Mouse (Mus musculus) heart, embryonic 13.5 days (tissue): Measurements from ENCODE around the gene Bhlha15. TPM values are rescaled to one million over a fixed set of nuclear protein-coding genes. Genes with fewer than 3 reads are reported as not detected.

Experiments
- ATAC-seq: fragments of 200-750 bp; cut with Nextera tagmentation; 2 replicates; pipeline ENCODE4 v1.8.0; 2017; ENCODE audit warnings: moderate TSS enrichment; ENCODE audit not compliant: insufficient number of reproducible peaks, low FRiP score, low TSS enrichment; ENCODE audit errors: extremely low read depth
- H3K27ac ChIP-seq: fragments of 300-500 bp; sonication (generic); replicated peaks from 2 replicates; pipeline ENCODE4 v1.5.1; 2015; ENCODE audit warnings: moderate library complexity, mild to moderate bottlenecking, inconsistent platforms
- H3K27me3 ChIP-seq: fragments of 300-500 bp; sonication (generic); replicated peaks from 2 replicates; pipeline ENCODE4 v1.6.1; 2015; ENCODE audit warnings: mild to moderate bottlenecking, inconsistent platforms
- H3K36me3 ChIP-seq: fragments of 300-500 bp; sonication (generic); 2 replicates; pipeline ENCODE4 v1.6.1; 2015; ENCODE audit warnings: mild to moderate bottlenecking, inconsistent platforms
- H3K4me1 ChIP-seq: fragments of 300-500 bp; sonication (generic); 2 replicates; pipeline ENCODE4 v1.6.1; 2015; ENCODE audit warnings: inconsistent platforms
- H3K4me2 ChIP-seq: fragments of 300-500 bp; sonication (generic); 2 replicates; pipeline ENCODE4 v1.6.1; 2015; ENCODE audit warnings: inconsistent platforms, mild to moderate bottlenecking, moderate library complexity
- H3K4me3 ChIP-seq: fragments of 300-500 bp; sonication (generic); 2 replicates; pipeline ENCODE4 v1.5.1; 2015; ENCODE audit warnings: moderate library complexity, mild to moderate bottlenecking, inconsistent platforms
- H3K9ac ChIP-seq: fragments of 300-500 bp; sonication (generic); 2 replicates; pipeline ENCODE4 v1.6.1; 2015; ENCODE audit warnings: inconsistent platforms, mild to moderate bottlenecking, moderate library complexity
- H3K9me3 ChIP-seq: fragments of 300-500 bp; sonication (generic); 2 replicates; pipeline ENCODE4 v1.6.1; 2016; ENCODE audit warnings: inconsistent platforms
- WGBS: fragments of 180-500 bp; shearing (Covaris S2); methylation state at CpG from one replicate; pipeline ENCODE4 v1.1.7; 2015; ENCODE audit warnings: mixed read lengths; 5-methylcytosine and 5-hydroxymethylcytosine counted together
- polyA plus RNA-seq: library from polyadenylated mRNA; unstranded; fragments of >200 nt; fragmentation: Nextera tagmentation; extraction: Ambion mirVana; gene quantifications from 2 replicates; pipeline ENCODE4 v1.2.1, GENCODE M21; 2015

The Bhlha15 gene
- polyA plus RNA-seq, 1 experiment from 2014 or later, result 0.33 TPM

DNA sequence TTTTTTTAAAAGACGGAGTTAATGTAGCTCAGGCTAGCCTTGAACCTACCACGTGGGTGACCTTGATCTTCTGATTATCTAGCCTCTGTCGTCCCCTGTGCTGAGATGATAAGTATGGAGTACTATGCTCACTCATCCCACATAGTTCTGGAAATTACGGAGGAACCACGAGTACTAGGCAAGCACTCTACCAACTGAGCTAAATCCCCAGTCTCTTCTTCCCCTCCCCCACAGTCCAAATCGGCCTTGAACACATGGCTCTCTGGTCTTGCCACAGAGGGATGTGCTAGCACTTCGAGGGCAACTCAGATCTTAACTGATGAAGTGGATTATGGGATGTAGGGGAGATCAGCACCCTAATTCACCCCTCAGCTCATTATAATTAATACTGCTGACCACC, 28.0 kb downstream of the Bhlha15 start:
- 80% methylated on average over 7 of the region's 7 CpGs for WGBS
- H3K27ac ChIP-seq, result no peak overlapping the region
- H3K4me1 ChIP-seq, result peaks cover 18% of the 10 kb centered on the region

DNA sequence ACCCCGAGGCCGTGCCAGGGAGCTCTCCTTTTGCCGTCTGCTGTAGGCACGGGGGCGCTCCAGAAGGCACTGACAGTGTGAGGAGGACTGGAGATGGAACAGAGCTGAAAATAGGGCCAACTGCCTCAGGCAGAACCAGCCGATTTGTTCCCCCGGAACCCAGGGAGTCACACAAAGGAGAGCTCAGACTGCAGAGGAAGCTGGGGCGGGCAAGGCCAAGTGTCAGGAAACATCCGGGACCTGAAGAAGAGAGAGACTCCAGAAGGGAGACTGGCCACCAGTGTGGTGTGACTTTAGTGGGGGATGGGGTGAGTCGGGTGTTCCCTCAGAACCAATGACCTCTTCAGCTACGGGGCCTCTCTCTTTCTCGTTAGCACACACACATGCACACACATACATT, 29.2 kb downstream of the Bhlha15 start:
- H3K4me1 ChIP-seq, result peaks cover 22% of the 10 kb centered on the region
- 57% methylated on average over 12 of the region's 12 CpGs for WGBS
- H3K4me2 ChIP-seq, result no peak overlapping the region
- no peaks in the 10 kb centered on the region for H3K27me3 ChIP-seq
- H3K36me3 ChIP-seq, result peaks cover 22% of the 10 kb centered on the region
- ATAC-seq, result no peak
- H3K4me3 ChIP-seq, result no peak overlapping the region
- H3K9ac ChIP-seq, result 0 out of 2 replicates have a peak overlapping the region, but pooled peaks have one; percentile 33
- no peaks in the 10 kb centered on the region for H3K9me3 ChIP-seq
- H3K27ac ChIP-seq, result no peak overlapping the region

More for the DNA sequence above, 28.0 kb downstream of the Bhlha15 start:
- Histone ChIP-seq H3K4me2 (no peak overlapping the region), H3K27me3 (no peaks in the 10 kb centered on the region), H3K9ac (no peak overlapping the region), H3K36me3 (peaks cover 34% of the 10 kb centered on the region), H3K4me3 (no peak overlapping the region), H3K9me3 (no peaks in the 10 kb centered on the region)
- ATAC-seq, result no peak

DNA sequence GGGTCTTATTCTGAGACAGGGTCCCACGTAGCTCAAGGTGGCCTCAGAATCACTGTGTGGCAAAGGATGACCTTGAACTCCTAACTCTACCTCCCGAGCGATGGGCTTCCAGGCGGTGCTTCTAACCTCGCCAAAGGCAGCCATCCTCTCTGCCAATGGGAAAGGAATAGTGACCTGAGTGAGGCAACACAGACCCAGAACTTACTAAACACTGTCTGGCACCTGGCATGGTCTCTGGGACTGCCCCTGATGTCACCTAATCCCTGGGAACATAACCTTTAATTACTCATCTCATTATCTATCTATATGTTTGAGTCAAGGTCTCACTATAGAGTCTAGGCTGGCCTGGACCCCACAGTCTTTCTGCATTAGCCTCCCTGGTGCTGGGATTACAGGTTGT, 29.9 kb downstream of the Bhlha15 start:
- ATAC-seq, result no peak
- Histone ChIP-seq H3K27me3 (no peaks in the 10 kb centered on the region), H3K9me3 (no peaks in the 10 kb centered on the region), H3K36me3 (peaks cover 18% of the 10 kb centered on the region), H3K4me3 (no peak overlapping the region), H3K4me1 (peaks cover 25% of the 10 kb centered on the region), H3K4me2 (no peak overlapping the region), H3K9ac (no peak overlapping the region), H3K27ac (no peak overlapping the region)
- WGBS, result 83% methylated on average over 5 of the region's 5 CpGs

DNA sequence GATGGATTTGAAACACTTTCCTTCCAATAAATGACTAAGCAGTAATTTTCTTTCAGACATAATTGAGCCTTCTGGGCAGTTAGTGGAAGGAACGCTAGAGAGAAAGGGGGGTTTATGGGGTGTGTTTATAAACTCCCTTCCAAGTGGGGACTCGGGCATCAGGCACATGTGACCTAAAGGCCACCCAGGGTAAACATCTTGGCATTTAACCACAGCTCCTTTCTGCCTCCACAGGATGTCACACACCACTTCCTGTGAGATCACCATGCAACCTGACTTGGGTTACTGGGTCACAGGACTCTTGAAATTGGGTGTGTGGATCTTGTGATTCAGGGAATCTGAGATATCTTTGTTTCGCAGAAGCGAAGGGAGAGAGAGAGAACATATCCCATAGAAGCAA, 31.2 kb downstream of the Bhlha15 start:
- H3K4me2 ChIP-seq, result peak overlapping the region; percentile 79
- no peaks in the 10 kb centered on the region for H3K9me3 ChIP-seq
- peaks cover 25% of the 10 kb centered on the region for H3K4me1 ChIP-seq
- no peak for ATAC-seq
- H3K27ac ChIP-seq, result 0 out of 2 replicates have a peak overlapping the region, but pooled peaks have one; percentile 17
- peaks cover 10% of the 10 kb centered on the region for H3K36me3 ChIP-seq
- H3K27me3 ChIP-seq, result no peaks in the 10 kb centered on the region
- 57% methylated on average over 4 of the region's 4 CpGs for WGBS
- H3K9ac ChIP-seq, result no peak overlapping the region
- H3K4me3 ChIP-seq, result no peak overlapping the region

DNA sequence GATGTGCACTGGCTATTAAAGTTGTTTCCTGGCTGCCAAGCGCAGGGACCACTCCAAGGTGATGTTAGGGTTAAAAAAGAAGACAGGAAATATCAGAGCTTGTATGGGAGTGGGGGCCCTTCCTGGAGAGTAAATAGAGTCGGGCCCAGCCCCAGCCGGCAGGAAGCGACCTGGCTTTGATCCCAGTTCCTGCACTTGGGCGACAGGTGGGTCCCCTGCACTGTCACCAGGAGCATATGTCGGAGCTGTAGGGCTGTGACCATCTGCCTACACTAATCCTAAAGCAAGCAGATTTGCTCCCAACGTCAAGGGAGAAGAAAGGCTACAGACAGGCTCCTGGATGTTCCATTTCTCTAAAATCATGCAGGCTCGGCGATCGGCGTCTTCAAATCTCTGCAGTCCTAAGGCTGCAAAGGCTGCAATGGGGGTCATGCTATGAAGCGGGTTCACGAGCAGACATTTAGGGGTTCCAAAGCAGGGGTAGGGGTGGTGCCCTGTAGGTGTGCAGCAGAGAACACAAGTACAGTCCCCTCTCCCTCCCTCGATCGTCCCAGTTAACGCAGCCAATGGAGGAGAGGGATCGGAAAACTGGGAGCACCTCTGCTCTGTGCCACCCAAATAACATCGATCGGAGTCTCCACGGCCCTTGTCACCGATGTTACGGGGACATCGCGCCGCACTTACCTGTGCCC, 32.9 kb downstream of the Bhlha15 start:
- no peak for ATAC-seq
- Histone ChIP-seq H3K4me3 (peak overlapping the region; percentile 80), H3K4me1 (peaks cover 25% of the 10 kb centered on the region), H3K9ac (peak overlapping the region; percentile 89), H3K9me3 (no peaks in the 10 kb centered on the region), H3K27me3 (no peaks in the 10 kb centered on the region), H3K36me3 (no peaks in the 10 kb centered on the region), H3K27ac (peak overlapping the region; percentile 67), H3K4me2 (peak overlapping the region; percentile 79)
- WGBS, result 2% methylated on average over 25 of the region's 25 CpGs

DNA sequence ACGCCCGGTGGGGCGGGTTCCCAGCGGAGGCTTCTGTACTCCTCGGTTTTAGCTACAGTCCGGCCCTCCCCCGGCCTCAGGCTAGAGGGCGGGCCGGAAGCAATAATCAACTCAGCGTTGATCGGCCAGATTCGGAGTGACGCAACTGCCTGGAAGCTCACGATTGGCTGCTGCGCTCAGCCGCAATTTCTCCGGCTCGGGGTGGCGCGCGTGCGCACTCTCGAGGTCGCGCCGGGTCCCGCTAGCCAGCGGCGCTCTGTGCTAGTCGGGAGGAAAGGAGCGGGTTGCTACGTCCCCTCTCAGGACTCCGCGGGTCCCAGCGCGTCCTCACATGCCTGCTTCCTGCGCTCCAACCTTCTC, 33.4 kb downstream of the Bhlha15 start, which contains the start of gene Tecpr1:
Tecpr1 (minus strand) TSS at position 113 of the 360 bp plus-strand sequence.
- Histone ChIP-seq H3K27me3 (no peaks in the 10 kb centered on the region), H3K9me3 (no peaks in the 10 kb centered on the region), H3K36me3 (no peaks in the 10 kb centered on the region), H3K27ac (peak within 1 kb of the TSS; percentile 80), H3K4me1 (peaks cover 25% of the 10 kb centered on the region), H3K4me2 (peak within 1 kb of the TSS; percentile 79), H3K9ac (peak within 1 kb of the TSS; percentile 91), H3K4me3 (peak within 1 kb of the TSS; percentile 80)
- peak; percentile 95 for ATAC-seq
- 0% methylated on average over 37 of the region's 37 CpGs for WGBS

DNA sequence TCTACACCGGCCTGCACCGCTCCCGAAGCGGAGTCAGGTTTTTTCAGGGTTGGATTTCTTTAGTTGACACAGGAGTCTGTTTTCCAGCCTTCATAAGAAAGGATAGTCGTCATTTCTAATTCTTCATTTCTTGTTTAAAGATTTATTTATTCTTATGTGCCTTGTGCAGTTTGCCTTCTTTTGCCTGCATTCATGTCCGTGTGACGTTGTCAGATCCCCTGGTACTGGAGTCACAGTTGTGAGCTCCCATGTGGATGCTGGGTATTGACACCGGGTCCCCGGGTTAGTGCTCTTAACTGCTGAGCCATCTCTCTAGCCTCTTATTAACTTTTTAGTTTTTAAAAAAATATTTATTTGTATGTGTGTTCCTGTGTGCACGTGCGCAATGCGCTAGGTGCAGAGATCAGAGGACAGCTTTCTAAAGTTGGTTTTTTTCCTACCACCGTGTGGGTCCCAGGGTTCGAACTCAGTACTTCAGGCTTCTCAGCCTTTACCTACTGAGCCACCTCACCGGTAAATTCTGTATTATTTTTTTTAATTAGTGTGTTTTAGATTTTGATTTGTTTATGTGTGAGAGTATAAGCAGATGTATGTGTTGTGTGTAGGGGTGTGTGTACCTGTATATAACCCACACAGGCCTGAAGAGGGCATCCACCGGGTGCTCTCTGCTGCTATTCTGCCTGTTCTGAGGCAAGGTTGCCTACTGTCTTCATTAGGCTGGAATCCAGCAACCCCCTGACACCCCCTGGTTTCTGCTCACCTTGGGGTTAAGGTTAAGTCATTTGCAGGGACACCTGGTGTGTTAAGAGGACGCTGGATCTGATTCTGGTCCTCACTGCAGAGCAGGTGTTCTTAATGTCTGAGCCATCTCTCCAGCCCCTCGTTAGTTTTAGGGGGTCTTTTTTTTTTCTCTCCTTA, 34.1 kb downstream of the Bhlha15 start:
- peak overlapping the region; percentile 91 for H3K9ac ChIP-seq
- H3K27ac ChIP-seq, result peak overlapping the region; percentile 80
- H3K27me3 ChIP-seq, result no peaks in the 10 kb centered on the region
- H3K36me3 ChIP-seq, result no peaks in the 10 kb centered on the region
- H3K4me1 ChIP-seq, result peaks cover 22% of the 10 kb centered on the region
- H3K4me3 ChIP-seq, result peak overlapping the region; percentile 80
- 25% methylated on average over 18 of the region's 18 CpGs for WGBS
- H3K9me3 ChIP-seq, result no peaks in the 10 kb centered on the region
- ATAC-seq, result no peak
- peak overlapping the region; percentile 79 for H3K4me2 ChIP-seq

DNA sequence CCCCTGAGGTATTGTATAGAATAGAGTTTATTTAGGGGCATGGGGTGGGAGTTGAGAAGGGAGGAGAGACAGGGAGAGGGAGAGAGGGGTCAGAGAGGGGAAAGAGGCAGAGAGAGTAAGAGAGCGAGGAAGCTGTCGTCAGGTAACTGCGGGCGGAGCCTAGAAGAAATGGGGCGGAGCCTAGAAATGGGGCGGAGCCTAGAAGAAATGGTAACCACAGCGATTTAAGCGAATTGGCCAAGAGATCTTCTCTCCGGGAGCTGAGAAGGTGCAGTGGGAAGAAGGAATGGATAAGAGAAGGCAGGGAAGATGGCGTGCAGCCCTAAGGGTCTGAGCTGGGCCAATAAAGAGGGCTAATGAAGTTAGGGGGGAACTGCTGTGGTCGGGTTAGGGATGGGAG, 36.1 kb downstream of the Bhlha15 start:
- no peak overlapping the region for H3K9ac ChIP-seq
- ATAC-seq, result no peak
- H3K4me1 ChIP-seq, result peaks cover 21% of the 10 kb centered on the region
- H3K27ac ChIP-seq, result no peak overlapping the region
- no peaks in the 10 kb centered on the region for H3K36me3 ChIP-seq
- H3K4me2 ChIP-seq, result no peak overlapping the region
- no peaks in the 10 kb centered on the region for H3K27me3 ChIP-seq
- WGBS, result 35% methylated on average over 11 of the region's 11 CpGs
- H3K9me3 ChIP-seq, result peaks cover 6% of the 10 kb centered on the region; the same call in 1 of the 2 replicates
- H3K4me3 ChIP-seq, result no peak overlapping the region

DNA sequence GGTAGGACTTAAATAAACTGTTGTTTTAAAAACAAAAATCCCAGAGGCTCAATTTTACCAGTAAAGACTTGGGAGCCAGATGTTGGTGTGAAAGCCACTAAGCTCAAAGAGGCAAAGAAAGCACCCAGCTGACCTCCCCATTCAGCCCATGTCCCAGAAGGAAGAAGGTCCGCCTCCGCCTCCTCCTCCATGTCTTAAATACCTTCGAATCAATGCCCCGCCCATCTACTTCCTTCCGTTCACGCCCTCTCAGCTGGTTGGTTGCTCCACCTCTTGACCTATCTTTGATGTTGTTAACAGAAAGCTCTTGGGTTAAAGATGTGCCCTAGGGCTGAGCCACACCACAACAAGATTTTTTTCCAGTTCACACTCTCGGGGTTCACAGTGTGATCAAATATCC, 40.1 kb downstream of the Bhlha15 start:
- H3K9me3 ChIP-seq, result peaks cover 9% of the 10 kb centered on the region; the same call in 1 of the 2 replicates
- 80% methylated on average over 7 of the region's 7 CpGs for WGBS
- H3K9ac ChIP-seq, result no peak overlapping the region
- no peak for ATAC-seq
- no peak overlapping the region for H3K4me2 ChIP-seq
- no peaks in the 10 kb centered on the region for H3K27me3 ChIP-seq
- no peaks in the 10 kb centered on the region for H3K36me3 ChIP-seq
- no peak overlapping the region for H3K4me3 ChIP-seq
- no peaks in the 10 kb centered on the region for H3K4me1 ChIP-seq
- no peak overlapping the region for H3K27ac ChIP-seq

DNA sequence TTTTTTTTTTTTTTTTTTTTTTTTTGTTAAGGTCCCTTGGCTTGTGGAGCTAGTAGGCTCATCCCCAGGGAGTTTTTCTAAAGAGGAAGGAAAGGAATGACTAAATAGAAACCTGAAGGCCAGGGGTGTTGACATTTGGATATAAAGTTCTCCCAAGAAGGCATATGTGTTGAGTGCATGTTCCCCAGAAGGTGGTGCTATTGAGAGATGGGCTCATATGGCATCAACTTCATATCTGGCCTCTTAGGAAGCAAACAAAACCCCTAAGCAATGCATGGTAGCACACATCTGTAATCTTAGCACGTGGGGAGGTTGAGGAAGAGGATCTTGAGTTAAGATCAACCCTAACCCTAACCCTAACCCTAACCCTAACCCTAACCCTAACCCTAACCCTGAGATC, 41.3 kb downstream of the Bhlha15 start:
- 67% methylated on average over 1 of the region's 1 CpGs for WGBS
- H3K9me3 ChIP-seq, result peaks cover 9% of the 10 kb centered on the region; the same call in 1 of the 2 replicates
- no peaks in the 10 kb centered on the region for H3K4me1 ChIP-seq
- H3K4me2 ChIP-seq, result no peak overlapping the region
- H3K27ac ChIP-seq, result no peak overlapping the region
- H3K4me3 ChIP-seq, result no peak overlapping the region
- no peak for ATAC-seq
- no peak overlapping the region for H3K9ac ChIP-seq
- H3K27me3 ChIP-seq, result no peaks in the 10 kb centered on the region
- H3K36me3 ChIP-seq, result no peaks in the 10 kb centered on the region

DNA sequence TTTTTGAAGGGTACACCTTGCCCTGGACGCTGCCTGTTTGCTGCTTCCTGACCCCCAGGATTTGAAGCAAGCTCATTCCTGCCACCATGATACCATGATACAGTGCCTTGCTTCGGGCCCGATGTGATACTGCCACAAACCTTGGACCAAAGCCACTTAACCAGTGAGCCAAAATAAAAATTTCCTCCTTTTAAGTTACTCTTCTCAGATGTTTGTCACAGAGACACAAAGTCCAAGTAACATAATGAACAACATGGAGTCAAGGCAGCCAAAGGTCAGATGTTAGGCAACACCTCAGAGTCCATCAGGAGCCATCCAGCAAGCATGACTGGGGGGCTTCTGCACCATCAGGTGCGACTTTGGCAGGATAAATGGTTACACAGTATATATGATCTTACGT, 42.4 kb downstream of the Bhlha15 start:
- peaks cover 9% of the 10 kb centered on the region; the same call in 1 of the 2 replicates for H3K9me3 ChIP-seq
- H3K27ac ChIP-seq, result no peak overlapping the region
- 84% methylated on average over 5 of the region's 5 CpGs for WGBS
- no peak overlapping the region for H3K4me2 ChIP-seq
- no peaks in the 10 kb centered on the region for H3K36me3 ChIP-seq
- no peaks in the 10 kb centered on the region for H3K4me1 ChIP-seq
- no peak for ATAC-seq
- H3K9ac ChIP-seq, result no peak overlapping the region
- no peaks in the 10 kb centered on the region for H3K27me3 ChIP-seq
- H3K4me3 ChIP-seq, result no peak overlapping the region
